Mouse (Mus musculus): ENCODE data around the gene Vnn1. TPM values are rescaled to one million over a fixed set of nuclear protein-coding genes. Genes with fewer than 3 reads are reported as not detected.

Gene Vnn1
- 0.97 and 1.1 TPM in 2 replicates for polyA plus RNA-seq (2015; fragmentation: Nextera tagmentation; extraction: Ambion mirVana)

DNA sequence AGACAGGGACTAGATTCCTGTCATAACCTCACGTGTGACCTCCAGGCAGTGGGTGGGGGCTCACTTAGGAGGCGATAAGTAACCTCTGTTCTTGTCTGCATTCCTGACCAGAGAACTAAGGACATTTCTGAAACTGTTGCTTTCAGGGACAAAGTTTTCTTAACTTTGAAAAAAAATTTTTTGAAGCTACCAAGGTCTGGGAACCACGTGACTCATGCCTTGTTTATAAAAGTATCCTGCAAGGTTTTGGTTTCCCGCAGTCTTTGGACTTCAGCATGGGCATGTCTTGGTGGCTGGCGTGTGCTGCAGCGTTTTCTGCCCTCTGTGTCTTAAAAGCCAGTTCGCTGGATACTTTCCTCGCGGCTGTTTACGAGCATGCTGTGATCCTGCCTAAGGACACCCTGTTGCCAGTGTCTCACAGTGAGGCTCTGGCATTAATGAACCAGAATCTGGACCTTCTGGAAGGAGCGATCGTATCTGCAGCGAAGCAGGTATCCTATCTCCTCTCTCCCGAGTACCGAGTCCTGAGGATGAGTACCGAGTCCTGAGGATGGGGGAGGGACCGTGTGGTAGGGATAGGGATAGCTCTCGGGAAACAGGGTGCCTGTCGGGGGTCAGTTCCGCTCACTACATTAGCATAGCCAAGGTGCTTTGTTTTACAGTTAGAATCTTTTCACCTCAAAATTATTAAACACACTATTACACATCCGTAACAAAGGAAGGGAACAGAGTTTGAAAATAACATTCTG lies at the start of gene Vnn1:
Gene Vnn1, plus strand, starts transcription at position 88 of the 749 bp plus-strand sequence.

DNA sequence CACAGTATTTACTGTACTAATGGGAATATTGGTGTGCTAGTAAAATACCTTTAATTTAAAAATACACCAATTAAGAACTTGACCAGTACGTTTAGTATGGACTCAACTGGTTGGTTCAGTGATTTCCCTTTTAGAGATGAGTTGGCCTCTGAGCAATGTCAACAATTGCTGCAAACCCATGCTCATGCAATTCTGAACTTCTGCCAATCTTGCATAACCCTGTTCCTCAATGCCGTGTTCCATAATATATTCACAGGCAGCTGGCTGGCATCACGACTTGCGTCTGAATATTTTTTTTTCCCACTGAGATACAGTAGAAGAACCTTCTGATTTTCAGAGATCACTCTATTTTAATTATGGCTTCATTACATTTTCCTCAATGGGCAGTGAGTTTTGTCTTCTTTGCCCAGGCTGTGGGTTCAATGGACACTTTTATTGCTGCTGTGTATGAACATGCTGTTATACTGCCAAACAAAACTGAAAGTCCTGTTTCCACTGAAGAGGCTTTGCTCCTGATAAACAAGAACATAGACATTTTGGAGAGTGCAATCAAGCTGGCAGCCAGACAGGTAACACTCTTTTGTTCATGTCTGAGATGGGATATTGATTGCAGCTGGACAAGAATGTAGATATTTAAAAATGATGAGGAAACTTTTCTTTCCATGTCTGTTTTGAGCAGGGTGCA lies 43.1 kb upstream of the Vnn1 start, which contains the start of gene Vnn3:
Gene Vnn3, plus strand, starts transcription at position 235 of the 685 bp plus-strand sequence.

DNA sequence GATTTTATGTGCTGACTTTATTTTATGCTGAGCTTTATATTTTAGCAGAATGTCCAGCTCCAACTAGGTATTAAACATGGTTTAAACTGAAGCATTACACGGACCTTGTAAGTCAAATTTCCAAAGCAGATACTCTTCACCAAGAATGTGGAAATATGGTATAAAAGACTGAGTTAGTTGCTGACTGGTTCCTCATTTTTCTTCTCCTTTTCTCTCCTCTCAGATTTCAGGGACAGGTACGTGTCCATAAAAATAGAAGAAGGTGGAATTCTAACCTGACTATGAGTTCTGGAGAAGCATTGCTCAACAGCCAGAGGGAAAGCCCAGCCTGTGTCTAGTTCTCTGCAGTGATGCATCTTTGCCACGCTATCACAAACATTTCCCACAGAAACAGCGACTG lies 25.6 kb downstream of the Vnn1 start, which contains the start of gene Taar1:
Gene Taar1, plus strand, starts transcription at position 301 of the 400 bp plus-strand sequence.

DNA sequence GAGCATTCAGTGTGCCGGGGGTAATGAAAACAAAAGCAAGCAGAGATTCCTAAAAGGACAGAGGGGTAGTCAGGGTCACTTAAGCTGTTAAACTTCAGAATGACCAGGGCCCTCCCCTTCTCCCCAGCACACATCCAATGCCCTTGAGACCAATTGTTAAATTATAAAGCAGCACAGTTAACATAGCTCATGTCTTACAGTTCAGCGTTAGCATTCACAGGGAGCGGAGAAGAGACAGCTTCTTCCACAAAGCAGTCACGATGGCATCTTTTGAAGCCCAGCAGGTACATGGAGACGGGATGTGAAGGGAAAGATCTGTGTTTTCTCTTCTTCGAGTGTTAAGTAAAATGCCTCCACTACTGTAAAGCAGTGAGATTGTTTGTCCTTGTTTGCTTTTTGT lies 43.8 kb downstream of the Vnn1 start, which contains the start of gene Taar2:
Gene Taar2, plus strand, starts transcription at position 261 of the 400 bp plus-strand sequence.

DNA sequence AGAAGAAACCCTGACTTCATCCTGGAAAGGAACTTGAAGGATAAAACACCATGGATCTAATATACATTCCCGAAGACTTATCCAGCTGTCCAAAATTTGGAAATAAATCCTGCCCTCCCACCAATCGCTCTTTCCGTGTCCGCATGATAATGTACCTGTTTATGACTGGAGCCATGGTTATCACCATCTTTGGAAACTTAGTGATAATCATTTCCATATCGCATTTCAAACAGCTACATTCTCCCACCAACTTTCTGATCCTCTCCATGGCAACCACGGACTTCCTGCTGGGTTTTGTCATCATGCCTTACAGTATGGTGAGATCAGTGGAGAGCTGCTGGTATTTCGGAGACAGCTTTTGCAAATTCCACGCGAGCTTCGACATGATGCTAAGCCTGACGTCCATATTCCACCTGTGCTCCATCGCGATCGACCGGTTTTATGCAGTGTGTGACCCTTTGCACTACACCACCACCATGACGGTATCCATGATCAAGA lies 55.1 kb downstream of the Vnn1 start, which contains the start of gene Taar3:
Gene Taar3, plus strand, starts transcription at position 51 of the 498 bp plus-strand sequence.

Other genes with a start within 250 kb of the Vnn1 start
- 299 and 304 TPM in 2 replicates for gene Rps12, start 107.4 kb upstream of the Vnn1 start, polyA plus RNA-seq (2015; fragmentation: Nextera tagmentation; extraction: Ambion mirVana)
- 2.1 and 2.2 TPM in 2 replicates for gene Slc18b1, start 97.7 kb upstream of the Vnn1 start, polyA plus RNA-seq (2015; fragmentation: Nextera tagmentation; extraction: Ambion mirVana)
- gene Vnn3, start 43.2 kb upstream of the Vnn1 start, polyA plus RNA-seq (2015; fragmentation: Nextera tagmentation; extraction: Ambion mirVana) = 2.8 and 3.0 TPM in 2 replicates
- gene Taar1, start 25.7 kb downstream of the Vnn1 start, polyA plus RNA-seq (2015; fragmentation: Nextera tagmentation; extraction: Ambion mirVana) = not detected in 2 replicates
- not detected in 2 replicates for gene Taar2, start 43.9 kb downstream of the Vnn1 start, polyA plus RNA-seq (2015; fragmentation: Nextera tagmentation; extraction: Ambion mirVana)
- not detected in 2 replicates for gene Taar3, start 54.9 kb downstream of the Vnn1 start, polyA plus RNA-seq (2015; fragmentation: Nextera tagmentation; extraction: Ambion mirVana)
- not detected in 2 replicates for gene Taar4, start 65.8 kb downstream of the Vnn1 start, polyA plus RNA-seq (2015; fragmentation: Nextera tagmentation; extraction: Ambion mirVana)
- not detected in 2 replicates for gene Taar5, start 76.0 kb downstream of the Vnn1 start, polyA plus RNA-seq (2015; fragmentation: Nextera tagmentation; extraction: Ambion mirVana)
- gene Taar6, start 91.0 kb downstream of the Vnn1 start, polyA plus RNA-seq (2015; fragmentation: Nextera tagmentation; extraction: Ambion mirVana) = not detected in 2 replicates
- not detected in 2 replicates for gene Taar7a, start 98.8 kb downstream of the Vnn1 start, polyA plus RNA-seq (2015; fragmentation: Nextera tagmentation; extraction: Ambion mirVana)
- not detected in 2 replicates for gene Taar7b, start 105.3 kb downstream of the Vnn1 start, polyA plus RNA-seq (2015; fragmentation: Nextera tagmentation; extraction: Ambion mirVana)
- gene Taar7d, start 132.5 kb downstream of the Vnn1 start, polyA plus RNA-seq (2015; fragmentation: Nextera tagmentation; extraction: Ambion mirVana) = not detected in 2 replicates
- not detected in 2 replicates for gene Taar7e, start 142.9 kb downstream of the Vnn1 start, polyA plus RNA-seq (2015; fragmentation: Nextera tagmentation; extraction: Ambion mirVana)
- gene Taar7f, start 154.8 kb downstream of the Vnn1 start, polyA plus RNA-seq (2015; fragmentation: Nextera tagmentation; extraction: Ambion mirVana) = not detected in 2 replicates
- gene Taar8a, start 181.8 kb downstream of the Vnn1 start, polyA plus RNA-seq (2015; fragmentation: Nextera tagmentation; extraction: Ambion mirVana) = not detected in 2 replicates
- gene Taar8b, start 197.6 kb downstream of the Vnn1 start, polyA plus RNA-seq (2015; fragmentation: Nextera tagmentation; extraction: Ambion mirVana) = not detected in 2 replicates
- gene Taar8c, start 207.2 kb downstream of the Vnn1 start, polyA plus RNA-seq (2015; fragmentation: Nextera tagmentation; extraction: Ambion mirVana) = not detected in 2 replicates
- not detected in 2 replicates for gene Taar9, start 214.8 kb downstream of the Vnn1 start, polyA plus RNA-seq (2015; fragmentation: Nextera tagmentation; extraction: Ambion mirVana)